Mouse (Mus musculus): ENCODE results near the gene 4930505A04Rik. TPM values are rescaled to one million over a fixed set of nuclear protein-coding genes. Genes with fewer than 3 reads are reported as not detected.
A peak's percentile ranks its signal among the peaks of the same experiment; 100 is the strongest.
"Not testable (repeated sequence)": the region's sequence is repeated elsewhere in the genome, so short reads cannot be mapped to it uniquely, and the experiment has no call there.

Gene 4930505A04Rik
- not detected in 2 replicates for total RNA-seq (2015)
- total RNA-seq (2017) = not detected in 2 replicates

- peak; percentile 97 for ATAC-seq (replicated peaks; ENCODE audit: poor library complexity)
These were observed at the start of gene 4930505A04Rik for GRCm38 (mm10) chr11:30471751-30472593. 4930505A04Rik (minus strand) TSS chr11:30471827.

- ATAC-seq (replicated peaks; ENCODE audit: poor library complexity) = no peak
These were observed 45.5 kb upstream of the 4930505A04Rik start for GRCm38 (mm10) chr11:30517133-30517532.

- ATAC-seq (replicated peaks; ENCODE audit: poor library complexity) = no peak
These were observed 36.6 kb upstream of the 4930505A04Rik start for GRCm38 (mm10) chr11:30508178-30508577.

GRCm38 (mm10) chr11:30498738-30499355 is 27.2 kb upstream of the 4930505A04Rik start:
- ATAC-seq (replicated peaks; ENCODE audit: poor library complexity) = no peak

GRCm38 (mm10) chr11:30497151-30497550 is 25.5 kb upstream of the 4930505A04Rik start:
- no peak for ATAC-seq (replicated peaks; ENCODE audit: poor library complexity)

- ATAC-seq (replicated peaks; ENCODE audit: poor library complexity) = no peak
These were observed 20.1 kb upstream of the 4930505A04Rik start for GRCm38 (mm10) chr11:30491515-30492260.

GRCm38 (mm10) chr11:30488183-30488582 is 16.6 kb upstream of the 4930505A04Rik start:
- no peak for ATAC-seq (replicated peaks; ENCODE audit: poor library complexity)

GRCm38 (mm10) chr11:30483286-30483685 is 11.7 kb upstream of the 4930505A04Rik start:
- no peak for ATAC-seq (replicated peaks; ENCODE audit: poor library complexity)

- ATAC-seq (replicated peaks; ENCODE audit: poor library complexity) = no peak
These were observed 440 bp downstream of the 4930505A04Rik start for GRCm38 (mm10) chr11:30471187-30471586.

GRCm38 (mm10) chr11:30454331-30454730 is 17.3 kb downstream of the 4930505A04Rik start:
- ATAC-seq (replicated peaks; ENCODE audit: poor library complexity) = no peak

- no peak for ATAC-seq (replicated peaks; ENCODE audit: poor library complexity)
These were observed 23.5 kb downstream of the 4930505A04Rik start for GRCm38 (mm10) chr11:30448126-30448525.

- no peak for ATAC-seq (replicated peaks; ENCODE audit: poor library complexity)
These were observed 24.1 kb downstream of the 4930505A04Rik start for GRCm38 (mm10) chr11:30447561-30447960.

GRCm38 (mm10) chr11:30444192-30444905 is 27.3 kb downstream of the 4930505A04Rik start:
- not testable (repeated sequence) for ATAC-seq (replicated peaks; ENCODE audit: poor library complexity)

GRCm38 (mm10) chr11:30443746-30444145 is 27.9 kb downstream of the 4930505A04Rik start:
- ATAC-seq (replicated peaks; ENCODE audit: poor library complexity) = no peak

GRCm38 (mm10) chr11:30433256-30433950 is 38.2 kb downstream of the 4930505A04Rik start:
- no peak for ATAC-seq (replicated peaks; ENCODE audit: poor library complexity)

- no peak for ATAC-seq (replicated peaks; ENCODE audit: poor library complexity)
These were observed 66.0 kb downstream of the 4930505A04Rik start for GRCm38 (mm10) chr11:30405581-30405980.

GRCm38 (mm10) chr11:30404619-30405200 is 66.9 kb downstream of the 4930505A04Rik start:
- ATAC-seq (replicated peaks; ENCODE audit: poor library complexity) = no peak

GRCm38 (mm10) chr11:30394351-30394750 is 77.3 kb downstream of the 4930505A04Rik start:
- ATAC-seq (replicated peaks; ENCODE audit: poor library complexity) = no peak

- no peak for ATAC-seq (replicated peaks; ENCODE audit: poor library complexity)
These were observed 88.6 kb downstream of the 4930505A04Rik start for GRCm38 (mm10) chr11:30383076-30383475.

All from megakaryocyte progenitor cell, adult 5-6 weeks (primary cell).